Mouse (Mus musculus) regulatory T cell (primary cell): Measurements from ENCODE around the gene Sh3bgrl2.

Experiments
- in situ Hi-C: fragments of 300-600 bp; cut with MboI, MseI; formaldehyde crosslinking; loops from one replicate; pipeline ENCODE4 v1.15.1; 2025; ENCODE audit warnings: high pct_unique_total_duplicates

The Sh3bgrl2 gene

GRCm38 (mm10) chr9:83679626-83680025 lies 131.5 kb downstream of the Sh3bgrl2 start:
- in situ Hi-C loops, result no loop called here

GRCm38 (mm10) chr9:83681661-83682655 lies 133.8 kb downstream of the Sh3bgrl2 start:
- in situ Hi-C loops, result no loop called here

GRCm38 (mm10) chr9:83686511-83687100 lies 138.5 kb downstream of the Sh3bgrl2 start:
- in situ Hi-C loops, result no loop called here

- in situ Hi-C loops, result no loop called here
These were observed 139.8 kb downstream of the Sh3bgrl2 start for GRCm38 (mm10) chr9:83687904-83688303.
